Mouse (Mus musculus) midbrain, embryonic 16.5 days (tissue): ENCODE measurements around the gene Ssh3. TPM values are rescaled to one million over a fixed set of nuclear protein-coding genes. Genes with fewer than 3 reads are reported as not detected.

Source experiments
- microRNA-seq: library from miRNA; unstranded; fragments of <30 nt; microRNA quantifications from one replicate; pipeline ENCODE4, GENCODE M21; 2017
- polyA plus RNA-seq: library from polyadenylated mRNA; unstranded; fragments of >200 nt; fragmentation: Nextera tagmentation; extraction: Ambion mirVana; gene quantifications from 2 replicates; pipeline ENCODE4 v1.2.1, GENCODE M21; 2015

Gene Ssh3
- polyA plus RNA-seq, 1 experiment from 2014 or later: 19.6 TPM

Small RNA genes within 50 kb of the gene (microRNA-seq; reads per million reads assigned to microRNA genes)
- gene Gm26115 (not detected), gene Mir6985 (not detected)

Other genes starting within 250 kb of the Ssh3 start
- gene Gstp1, start 231.2 kb downstream of the Ssh3 start, polyA plus RNA-seq: 534 and 577 TPM in 2 replicates
- gene Gstp2, start 223.2 kb downstream of the Ssh3 start, polyA plus RNA-seq: 1.3 and 5.2 TPM in 2 replicates
- not detected in 2 replicates for gene Gstp3, start 209.6 kb downstream of the Ssh3 start, polyA plus RNA-seq
- 0.44 TPM in 1 of 2 replicates, not detected in the other for gene Cabp2, start 187.6 kb downstream of the Ssh3 start, polyA plus RNA-seq
- gene Cdk2ap2, start 172.0 kb downstream of the Ssh3 start, polyA plus RNA-seq: 83.1 and 83.2 TPM in 2 replicates
- gene Pitpnm1, start 169.2 kb downstream of the Ssh3 start, polyA plus RNA-seq: 105 and 113 TPM in 2 replicates
- 92.9 and 102 TPM in 2 replicates for gene Aip, start 143.3 kb downstream of the Ssh3 start, polyA plus RNA-seq
- gene Gpr152, start 129.4 kb downstream of the Ssh3 start, polyA plus RNA-seq: 0.09 TPM in 1 of 2 replicates, not detected in the other
- 0.24 and 0.48 TPM in 2 replicates for gene Cabp4, start 125.1 kb downstream of the Ssh3 start, polyA plus RNA-seq
- gene Coro1b, start 120.6 kb downstream of the Ssh3 start, polyA plus RNA-seq: 102 and 119 TPM in 2 replicates
- gene Ptprcap, start 115.6 kb downstream of the Ssh3 start, polyA plus RNA-seq: 0.28 TPM in 1 of 2 replicates, not detected in the other
- 52.7 and 58.0 TPM in 2 replicates for gene Rps6kb2, start 105.8 kb downstream of the Ssh3 start, polyA plus RNA-seq
- gene Carns1, start 93.7 kb downstream of the Ssh3 start, polyA plus RNA-seq: 5.2 and 6.7 TPM in 2 replicates
- gene Tbc1d10c, start 77.9 kb downstream of the Ssh3 start, polyA plus RNA-seq: 0.58 and 0.67 TPM in 2 replicates
- gene Ppp1ca, start 77.1 kb downstream of the Ssh3 start, polyA plus RNA-seq: 520 and 542 TPM in 2 replicates
- 24.1 and 25.0 TPM in 2 replicates for gene Rad9a, start 67.5 kb downstream of the Ssh3 start, polyA plus RNA-seq
- 0.40 and 0.68 TPM in 2 replicates for gene Clcf1, start 54.9 kb downstream of the Ssh3 start, polyA plus RNA-seq
- gene AC109138.7, start 54.8 kb downstream of the Ssh3 start, polyA plus RNA-seq: not detected in 2 replicates
- gene Pold4, start 37.3 kb downstream of the Ssh3 start, polyA plus RNA-seq: 18.5 and 19.2 TPM in 2 replicates
- gene Ankrd13d, start 14.0 kb upstream of the Ssh3 start, polyA plus RNA-seq: 55.6 and 65.7 TPM in 2 replicates
- 24.8 and 26.8 TPM in 2 replicates for gene Grk2, start 37.0 kb upstream of the Ssh3 start, polyA plus RNA-seq
- 32.1 and 33.8 TPM in 2 replicates for gene Kdm2a, start 129.1 kb upstream of the Ssh3 start, polyA plus RNA-seq
- 3.8 and 3.9 TPM in 2 replicates for gene Rhod, start 170.3 kb upstream of the Ssh3 start, polyA plus RNA-seq
- 3.2 and 5.2 TPM in 2 replicates for gene Syt12, start 208.3 kb upstream of the Ssh3 start, polyA plus RNA-seq
- gene 2010003K11Rik, start 229.4 kb upstream of the Ssh3 start, polyA plus RNA-seq: not detected in 2 replicates
- gene Pcx, start 241.3 kb upstream of the Ssh3 start, polyA plus RNA-seq: 25.1 and 35.3 TPM in 2 replicates